Mouse (Mus musculus) intestine, embryonic 16.5 days (tissue): ENCODE measurements at regions not wholly inside any gene's neighbourhood (a gene's known extent, or its start where the extent isn't known, plus 50 kb on each side); places are given as distances from the start of the nearest gene placed in this dataset.
A peak's percentile ranks its signal among the peaks of the same experiment; 100 is the strongest.

Experiments used
- ATAC-seq: fragments of 200-750 bp; cut with Nextera tagmentation; 2 replicates; pipeline ENCODE4 v1.8.0; 2017; ENCODE audit warnings: moderate TSS enrichment, moderate library complexity
- H3K27ac ChIP-seq: fragments of 300-500 bp; sonication (generic); 2 replicates; pipeline ENCODE4 v1.5.1; 2014; ENCODE audit warnings: mild to moderate bottlenecking, low read length
- H3K27me3 ChIP-seq: fragments of 300-500 bp; sonication (generic); replicated peaks from 2 replicates; pipeline ENCODE4 v1.6.1; 2014; ENCODE audit warnings: low read length, control low read depth, mixed read lengths; ENCODE audit not compliant: control insufficient read depth, insufficient read depth
- H3K36me3 ChIP-seq: fragments of 300-500 bp; sonication (generic); 2 replicates; pipeline ENCODE4 v1.6.1; 2014; ENCODE audit warnings: low read length, control low read depth; ENCODE audit not compliant: control insufficient read depth, insufficient read depth
- H3K4me1 ChIP-seq: fragments of 300-500 bp; sonication (generic); 2 replicates; pipeline ENCODE4 v1.6.1; 2014; ENCODE audit warnings: low read length, control low read depth, mixed read lengths; ENCODE audit not compliant: control insufficient read depth, insufficient read depth
- H3K4me2 ChIP-seq: fragments of 300-500 bp; sonication (generic); 2 replicates; pipeline ENCODE4 v1.6.1; 2014; ENCODE audit warnings: low read depth, low read length, control low read depth
- H3K4me3 ChIP-seq: fragments of 300-500 bp; sonication (generic); 2 replicates; pipeline ENCODE4 v1.5.1; 2014; ENCODE audit warnings: mild to moderate bottlenecking, low read length
- H3K9ac ChIP-seq: fragments of 300-500 bp; sonication (generic); 2 replicates; pipeline ENCODE4 v1.6.1; 2014; ENCODE audit warnings: low read depth, low read length
- H3K9me3 ChIP-seq: fragments of 300-500 bp; sonication (generic); 2 replicates; pipeline ENCODE4 v1.6.1; 2016; ENCODE audit warnings: low read length, control low read depth; ENCODE audit not compliant: control insufficient read depth
- WGBS: fragments of 180-500 bp; shearing (Covaris S2); extraction: QIAGEN DNeasy Blood & Tissue Kit; methylation state at CpG from one replicate; pipeline ENCODE4 v1.1.7; 2014; 5-methylcytosine and 5-hydroxymethylcytosine counted together

- Histone ChIP-seq H3K27ac (no peak overlapping the region), H3K27me3 (no peaks in the 10 kb centered on the region), H3K36me3 (no peaks in the 10 kb centered on the region), H3K4me3 (no peak overlapping the region), H3K4me1 (peaks cover 28% of the 10 kb centered on the region), H3K9me3 (no peaks in the 10 kb centered on the region), H3K9ac (no peak overlapping the region), H3K4me2 (no peak overlapping the region)
- no peak for ATAC-seq
- WGBS, result 85% methylated on average over 14 of the region's 14 CpGs
These were observed 164.6 kb downstream of the Phlda1 start for GRCm38 (mm10) chr10:111670666-111671065.

- WGBS, result 20% methylated on average over 12 of the region's 12 CpGs
- H3K9ac ChIP-seq, result no peak overlapping the region
- H3K4me1 ChIP-seq, result peaks cover 34% of the 10 kb centered on the region
- no peaks in the 10 kb centered on the region for H3K9me3 ChIP-seq
- H3K4me2 ChIP-seq, result no peak overlapping the region
- H3K36me3 ChIP-seq, result no peaks in the 10 kb centered on the region
- peak; percentile 95 for ATAC-seq
- peak overlapping the region; percentile 76 for H3K27ac ChIP-seq
- no peaks in the 10 kb centered on the region for H3K27me3 ChIP-seq
- H3K4me3 ChIP-seq, result no peak overlapping the region
These were observed 166.6 kb downstream of the Phlda1 start for GRCm38 (mm10) chr10:111672454-111673316.

- no peak overlapping the region for H3K4me2 ChIP-seq
- peak overlapping the region; percentile 76 for H3K27ac ChIP-seq
- peak; percentile 16; the same call in 1 of the 2 replicates for ATAC-seq
These were observed 167.2 kb downstream of the Phlda1 start for GRCm38 (mm10) chr10:111673317-111673610.

GRCm38 (mm10) chr10:111676255-111676654 is 170.2 kb downstream of the Phlda1 start:
- H3K9ac ChIP-seq, result no peak overlapping the region
- no peaks in the 10 kb centered on the region for H3K9me3 ChIP-seq
- peak; percentile 61 for ATAC-seq
- H3K27ac ChIP-seq, result no peak overlapping the region
- H3K4me3 ChIP-seq, result no peak overlapping the region
- peaks cover 31% of the 10 kb centered on the region for H3K4me1 ChIP-seq
- no peak overlapping the region for H3K4me2 ChIP-seq
- no peaks in the 10 kb centered on the region for H3K36me3 ChIP-seq
- 11% methylated on average over 4 of the region's 4 CpGs for WGBS
- no peaks in the 10 kb centered on the region for H3K27me3 ChIP-seq

More at GRCm38 (mm10) chr10:111673317-111673610, 167.2 kb downstream of the Phlda1 start:
- H3K9ac ChIP-seq, result no peak overlapping the region
- H3K4me3 ChIP-seq, result no peak overlapping the region
- no peaks in the 10 kb centered on the region for H3K36me3 ChIP-seq
- no peaks in the 10 kb centered on the region for H3K27me3 ChIP-seq
- peaks cover 34% of the 10 kb centered on the region for H3K4me1 ChIP-seq
- H3K9me3 ChIP-seq, result no peaks in the 10 kb centered on the region

- WGBS, result 88% methylated on average over 4 of the region's 4 CpGs
- H3K9me3 ChIP-seq, result no peaks in the 10 kb centered on the region
- H3K27ac ChIP-seq, result no peak overlapping the region
- H3K4me3 ChIP-seq, result no peak overlapping the region
- peaks cover 3% of the 10 kb centered on the region for H3K4me1 ChIP-seq
- H3K9ac ChIP-seq, result no peak overlapping the region
- H3K36me3 ChIP-seq, result no peaks in the 10 kb centered on the region
- no peak for ATAC-seq
- no peaks in the 10 kb centered on the region for H3K27me3 ChIP-seq
- no peak overlapping the region for H3K4me2 ChIP-seq
These were observed 174.8 kb downstream of the Phlda1 start for GRCm38 (mm10) chr10:111680919-111681318.

- Histone ChIP-seq H3K27ac (no peak overlapping the region), H3K4me1 (no peaks in the 10 kb centered on the region), H3K9ac (no peak overlapping the region), H3K4me3 (no peak overlapping the region), H3K9me3 (no peaks in the 10 kb centered on the region), H3K4me2 (no peak overlapping the region), H3K36me3 (no peaks in the 10 kb centered on the region), H3K27me3 (no peaks in the 10 kb centered on the region)
- 51% methylated on average over 10 of the region's 10 CpGs for WGBS
- ATAC-seq, result peak; percentile 70
These were observed 178.6 kb downstream of the Phlda1 start for GRCm38 (mm10) chr10:111684409-111685346.

- Histone ChIP-seq H3K4me3 (no peak overlapping the region), H3K27me3 (no peaks in the 10 kb centered on the region), H3K4me1 (no peaks in the 10 kb centered on the region), H3K27ac (no peak overlapping the region), H3K36me3 (no peaks in the 10 kb centered on the region), H3K9me3 (no peaks in the 10 kb centered on the region), H3K4me2 (no peak overlapping the region), H3K9ac (no peak overlapping the region)
- WGBS, result 61% methylated on average over 5 of the region's 5 CpGs
- ATAC-seq, result no peak
These were observed 180.5 kb downstream of the Phlda1 start for GRCm38 (mm10) chr10:111686585-111686984.

GRCm38 (mm10) chr10:111689587-111689986 is 183.5 kb downstream of the Phlda1 start:
- Histone ChIP-seq H3K9ac (no peak overlapping the region), H3K27me3 (no peaks in the 10 kb centered on the region), H3K9me3 (no peaks in the 10 kb centered on the region), H3K4me2 (no peak overlapping the region), H3K4me3 (no peak overlapping the region), H3K27ac (peak overlapping the region; percentile 68), H3K36me3 (no peaks in the 10 kb centered on the region), H3K4me1 (no peaks in the 10 kb centered on the region)
- 38% methylated on average over 10 of the region's 10 CpGs for WGBS
- ATAC-seq, result peak; percentile 88

- H3K4me3 ChIP-seq, result no peak overlapping the region
- H3K9ac ChIP-seq, result no peak overlapping the region
- H3K27me3 ChIP-seq, result no peaks in the 10 kb centered on the region
- H3K36me3 ChIP-seq, result no peaks in the 10 kb centered on the region
- H3K4me1 ChIP-seq, result no peaks in the 10 kb centered on the region
- no peak for ATAC-seq
- no peak overlapping the region for H3K4me2 ChIP-seq
- H3K27ac ChIP-seq, result no peak overlapping the region
- no peaks in the 10 kb centered on the region for H3K9me3 ChIP-seq
These were observed 187.7 kb downstream of the Phlda1 start for GRCm38 (mm10) chr10:111693762-111694161.
